In genomic region chr3:107113771-107114737, GRCm38 (mm10) we compare ENCODE assay signal across 8 mouse cellular contexts. TPM values are rescaled to one million over a fixed set of nuclear protein-coding genes. Genes with fewer than 3 reads are reported as not detected.
DNase-seq lines count a peak whose midpoint lies in the region; ATAC-seq and TF ChIP-seq lines count a peak whose summit lies in the region.

No protein-coding gene starts in this region.

- 65% methylated on average over 14 of the region's 14 CpGs for WGBS in embryonic facial prominence, embryonic 11.5 days
- WGBS in embryonic facial prominence, embryonic 10.5 days: 63% methylated on average over 14 of the region's 14 CpGs

- no peak for TF ChIP-seq CTCF in left cerebral cortex, adult 2 months (IDR thresholded peaks at IDR 0.05)

- no peak for DNase-seq in embryonic facial prominence, embryonic 11.5 days (ENCODE audit: low spot score)
- DNase-seq in embryonic facial prominence, embryonic 10.5 days (ENCODE audit: low spot score): no peak
- peak; percentile 47 to 49 for DNase-seq in frontal cortex, postnatal 25 days (ENCODE audit: low spot score in 2 of 2)
- DNase-seq in left cerebral cortex, adult 2 months (ENCODE audit: extremely low spot score in 1 of 2, low spot score in 2 of 2): peak; percentile 65 to 67
- peak; percentile 90 for DNase-seq in retina, postnatal 1 day
- DNase-seq in natural killer cell, adult 2 months (ENCODE audit: low spot score in 2 of 2): no peak
- no peak for DNase-seq in spleen, postnatal 36 days (ENCODE audit: low spot score in 2 of 2)

- H3K4me3 ChIP-seq in embryonic facial prominence, embryonic 11.5 days (ENCODE audit: low read depth, low read length): no peak overlapping the region
- H3K4me3 ChIP-seq in embryonic facial prominence, embryonic 10.5 days: no peak overlapping the region
- H3K4me3 ChIP-seq in left cerebral cortex, adult 2 months: peak overlapping the region; percentile 22; the same call in 1 of the 2 replicates

- no peaks in the 10 kb centered on the region for H3K9me3 ChIP-seq in embryonic facial prominence, embryonic 11.5 days (replicated peaks; ENCODE audit: control insufficient read depth, low read length)
- H3K9me3 ChIP-seq in embryonic facial prominence, embryonic 10.5 days: no peaks in the 10 kb centered on the region

- H3K4me1 ChIP-seq in embryonic facial prominence, embryonic 11.5 days (ENCODE audit: control insufficient read depth, insufficient read depth, low read length): no peaks in the 10 kb centered on the region
- H3K4me1 ChIP-seq in embryonic facial prominence, embryonic 10.5 days: peaks cover 11% of the 10 kb centered on the region

- no peak overlapping the region for H3K9ac ChIP-seq in embryonic facial prominence, embryonic 11.5 days (replicated peaks; ENCODE audit: low read length)

- intact Hi-C loops in left cerebral cortex, adult 2 months (cut with DNase I): loop anchor here (2.0 kb wide), 1 partner anchor 15 kb away; no protein-coding TSS in a partner anchor

- H3K4me2 ChIP-seq in embryonic facial prominence, embryonic 11.5 days (ENCODE audit: low read depth, low read length): no peak overlapping the region

- H3K36me3 ChIP-seq in embryonic facial prominence, embryonic 11.5 days (replicated peaks; ENCODE audit: control insufficient read depth, insufficient read depth, low read depth, low read length): no peaks in the 10 kb centered on the region
- no peaks in the 10 kb centered on the region for H3K36me3 ChIP-seq in embryonic facial prominence, embryonic 10.5 days (replicated peaks)

- H3K27me3 ChIP-seq in embryonic facial prominence, embryonic 11.5 days (ENCODE audit: control insufficient read depth, insufficient read depth, low read length): no peaks in the 10 kb centered on the region
- H3K27me3 ChIP-seq in embryonic facial prominence, embryonic 10.5 days (replicated peaks; ENCODE audit: low read depth, poor library complexity, severe bottlenecking): no peaks in the 10 kb centered on the region

- ATAC-seq in embryonic facial prominence, embryonic 11.5 days (replicated peaks; ENCODE audit: insufficient number of reproducible peaks, low FRiP score, low TSS enrichment, low read depth): 0 out of 2 replicates have a peak, but pooled peaks have one; percentile 49
- ATAC-seq in cerebellum, adult (ENCODE audit: insufficient number of reproducible peaks, low FRiP score, low TSS enrichment): peak; percentile 86

- H3K27ac ChIP-seq in embryonic facial prominence, embryonic 11.5 days (replicated peaks; ENCODE audit: low read depth, low read length): no peak overlapping the region
- H3K27ac ChIP-seq in embryonic facial prominence, embryonic 10.5 days (replicated peaks): no peak overlapping the region
- peak overlapping the region; percentile 89 for H3K27ac ChIP-seq in left cerebral cortex, adult 2 months

RNA-seq across cellular contexts. Expression of gene Kcna2, which starts 13.1 kb away (rescaled TPM):
- 0.20 and 0.24 TPM in 2 replicates for polyA plus RNA-seq in embryonic facial prominence, embryonic 11.5 days (2014; fragmentation: Nextera tagmentation; extraction: Ambion mirVana)
- polyA plus RNA-seq in embryonic facial prominence, embryonic 10.5 days (2016; fragmentation: Nextera tagmentation; extraction: Ambion mirVana): 0.02 and 0.03 TPM in 2 replicates
- total RNA-seq in left cerebral cortex, adult 2 months (2021): 100 to 1,000 TPM; 156 to 162 TPM

Comparison
In these comparisons a context has a peak if more than half of its experiments do, and no peak if none do; other contexts are left out.
1. DNase-seq: peak in frontal cortex, postnatal 25 days (2 of 2), left cerebral cortex, adult 2 months (2 of 2) and retina, postnatal 1 day (single experiment); none in embryonic facial prominence, embryonic 11.5 days (single experiment), embryonic facial prominence, embryonic 10.5 days (single experiment), natural killer cell, adult 2 months (0 of 2) and spleen, postnatal 36 days (0 of 2).